Mouse (Mus musculus) lung, adult 2 months (tissue): Measurements from ENCODE around the gene Mdga1.
A peak's percentile ranks its signal among the peaks of the same experiment; 100 is the strongest.

Source experiments
- CTCF ChIP-seq: fragments of 200-500 bp; IDR thresholded peaks from 2 replicates; pipeline ENCODE4 v1.5.1; 2011; ENCODE audit warnings: mild to moderate bottlenecking, low read length, control low read depth; ENCODE audit not compliant: insufficient read depth
- POLR2A ChIP-seq: fragments of 200-500 bp; IDR thresholded peaks from 2 replicates; pipeline ENCODE4 v1.6.1; 2011; ENCODE audit warnings: low read depth, mild to moderate bottlenecking, control low read depth, low read length, borderline replicate concordance; ENCODE audit errors: extremely low read depth

DNA sequence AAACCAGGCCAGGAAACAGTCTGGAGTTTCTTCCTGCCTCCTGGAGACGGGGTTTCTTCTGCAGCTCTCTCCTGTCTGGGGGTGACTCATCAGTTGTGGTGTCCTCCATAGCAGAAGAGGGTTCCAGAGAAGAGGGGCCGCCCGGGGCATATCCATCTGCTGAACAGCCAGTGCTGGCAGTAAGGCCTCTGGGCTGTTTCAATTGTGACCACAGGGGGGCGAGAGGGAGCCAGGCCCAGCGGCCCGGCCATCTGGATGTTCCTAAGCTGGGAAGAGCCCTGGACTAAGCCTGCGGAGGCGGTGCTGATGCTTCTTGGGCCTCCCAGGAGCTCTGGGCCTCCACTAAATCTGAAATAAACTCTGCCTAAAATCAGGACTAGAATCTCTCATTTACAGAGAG, 5.8 kb upstream of the Mdga1 start:
- no peak for TF ChIP-seq POLR2A
- TF ChIP-seq CTCF = peak; percentile 77
